Mouse (Mus musculus) kidney, adult 10 weeks (tissue): Measurements from ENCODE around the gene Pop4. TPM values are rescaled to one million over a fixed set of nuclear protein-coding genes. Genes with fewer than 3 reads are reported as not detected.

Experiments
- polyA plus RNA-seq: library from polyadenylated mRNA; stranded (reverse); fragments of 350-450 nt; fragmentation: Illumina TruSeq; extraction: RNeasy Lipid Tissue Mini Kit (QIAGEN cat#74804); gene quantifications from one replicate; pipeline ENCODE4 v1.2.3, GENCODE M21; 2014; ENCODE audit warnings: low read depth, low replicate concordance

The Pop4 gene
- polyA plus RNA-seq = 18.6 TPM

DNA sequence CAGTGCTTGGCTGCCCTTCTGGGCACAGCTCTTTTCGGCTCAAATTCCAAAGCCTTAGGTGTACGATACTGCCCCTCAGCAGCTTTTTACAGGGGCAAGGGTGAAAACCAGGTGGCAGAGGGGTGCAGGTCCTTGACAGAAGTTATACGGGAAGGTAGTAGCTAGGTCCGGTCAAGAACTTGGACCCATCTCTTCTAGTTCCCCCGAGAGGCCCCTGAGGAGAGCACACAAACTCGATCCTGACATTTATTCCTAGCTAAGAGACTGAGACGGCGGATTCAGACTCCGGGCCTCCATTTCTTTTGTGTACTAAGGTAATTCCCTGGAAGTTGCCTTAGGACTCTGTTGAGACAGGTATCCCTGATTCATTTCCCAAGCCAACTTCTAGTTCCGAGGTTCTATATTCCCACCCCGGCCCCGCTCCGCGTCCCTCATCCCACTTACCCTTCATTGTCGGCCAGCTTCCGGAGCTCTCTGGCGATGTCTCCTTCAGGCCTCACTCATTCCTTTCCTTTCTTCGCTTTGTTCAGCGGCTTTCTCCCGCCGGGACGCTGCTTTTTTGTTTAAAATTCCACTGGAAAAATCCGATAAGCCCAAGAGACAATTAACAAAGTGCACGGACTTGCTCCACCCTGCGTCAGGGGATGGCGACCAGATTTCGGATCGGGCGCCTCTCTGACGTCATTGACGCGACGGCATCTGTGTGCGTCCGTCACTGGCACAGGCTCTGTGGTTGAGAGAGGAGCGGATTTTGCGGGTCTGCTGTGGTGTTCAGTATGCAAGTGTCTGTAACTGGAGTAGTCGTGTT is at the start of gene Pop4:
Gene Pop4, minus strand, starts transcription at position 721 of the 808 bp plus-strand sequence.

GRCm38 (mm10) chr7:38227900-38228298 is 43.3 kb downstream of the Pop4 start, which contains the start of gene Plekhf1:
TSS of gene Plekhf1 (minus strand) at chr7:38228016.

Other genes with a start within 250 kb of the Pop4 start
- gene Uri1, start 247.9 kb downstream of the Pop4 start, polyA plus RNA-seq = 66.0 TPM
- gene Ccne1, start 163.9 kb downstream of the Pop4 start, polyA plus RNA-seq = 0.36 TPM
- gene 1600014C10Rik, start 88.2 kb downstream of the Pop4 start, polyA plus RNA-seq = 20.9 TPM
- 0.53 TPM for gene Plekhf1, start 43.4 kb downstream of the Pop4 start, polyA plus RNA-seq